Mouse (Mus musculus) bone marrow macrophage, adult 2 months (primary cell): ENCODE measurements around the gene Angptl1.

Source experiments
- CTCF ChIP-seq: IDR thresholded peaks from 2 replicates; pipeline ENCODE4 v1.5.1; 2012; ENCODE audit warnings: low read depth, mild to moderate bottlenecking, low read length, moderate library complexity
- POLR2A ChIP-seq: IDR thresholded peaks from 2 replicates; pipeline ENCODE4 v1.6.1; 2012; ENCODE audit warnings: mild to moderate bottlenecking, low read depth, low read length, borderline replicate concordance

DNA sequence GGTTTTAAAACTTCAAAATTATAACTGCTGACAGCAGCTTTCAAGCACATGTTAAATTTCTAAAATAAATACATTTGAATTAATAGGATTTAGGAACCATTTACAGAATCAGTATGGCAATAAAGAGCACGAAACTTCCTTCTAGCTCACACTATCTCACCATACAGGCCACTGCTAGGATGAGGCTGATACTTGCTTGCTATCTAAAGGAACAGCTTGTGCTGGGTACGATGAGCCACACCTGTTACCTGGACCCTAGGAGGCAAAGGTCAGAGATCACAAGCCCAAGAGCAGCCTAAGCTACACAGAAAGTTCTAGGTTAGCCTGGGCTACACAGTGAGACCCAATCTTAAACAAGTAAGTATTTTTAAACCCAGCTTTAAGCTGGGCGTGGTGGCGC, 70.9 kb downstream of the Angptl1 start:
- TF ChIP-seq CTCF, result no peak
- no peak for TF ChIP-seq POLR2A
